Mouse (Mus musculus) brown adipose tissue, adult 24 weeks (tissue): ENCODE data around the gene Trp53i11. TPM values are rescaled to one million over a fixed set of nuclear protein-coding genes. Genes with fewer than 3 reads are reported as not detected.

ENCODE experiments used
- H3K27ac ChIP-seq: fragments of 200-500 bp; replicated peaks from 2 replicates; pipeline ENCODE4 v1.5.1; 2012; ENCODE audit warnings: low read depth, mild to moderate bottlenecking, low read length
- H3K4me1 ChIP-seq: fragments of 200-500 bp; 2 replicates; pipeline ENCODE4 v1.6.1; 2012; ENCODE audit warnings: low read length, mixed read lengths; ENCODE audit not compliant: control insufficient read depth, insufficient read depth, insufficient read length
- H3K4me3 ChIP-seq: fragments of 200-500 bp; 2 replicates; pipeline ENCODE4 v1.5.1; 2012; ENCODE audit warnings: low read depth, mild to moderate bottlenecking, low read length, moderate library complexity; ENCODE audit not compliant: insufficient read depth
- polyA plus RNA-seq: library from polyadenylated mRNA; stranded (reverse); fragments of >200 nt; gene quantifications from 2 replicates; pipeline ENCODE4 v1.2.4, GENCODE M21; 2012; ENCODE audit not compliant: missing spikeins, insufficient read depth, insufficient read length

Gene Trp53i11
- polyA plus RNA-seq, 1 experiment, result 7.6 TPM

- H3K4me1 ChIP-seq, result peaks cover 30% of the 10 kb centered on the region
- H3K27ac ChIP-seq, result peak overlapping the region; percentile 15
- H3K4me3 ChIP-seq, result no peak overlapping the region
These were observed 41.1 kb downstream of the Trp53i11 start for GRCm38 (mm10) chr2:93228480-93228824.

- Histone ChIP-seq H3K4me1 (peaks cover 28% of the 10 kb centered on the region), H3K4me3 (no peak overlapping the region), H3K27ac (no peak overlapping the region)
These were observed 44.8 kb downstream of the Trp53i11 start for GRCm38 (mm10) chr2:93232141-93232540.

DNA sequence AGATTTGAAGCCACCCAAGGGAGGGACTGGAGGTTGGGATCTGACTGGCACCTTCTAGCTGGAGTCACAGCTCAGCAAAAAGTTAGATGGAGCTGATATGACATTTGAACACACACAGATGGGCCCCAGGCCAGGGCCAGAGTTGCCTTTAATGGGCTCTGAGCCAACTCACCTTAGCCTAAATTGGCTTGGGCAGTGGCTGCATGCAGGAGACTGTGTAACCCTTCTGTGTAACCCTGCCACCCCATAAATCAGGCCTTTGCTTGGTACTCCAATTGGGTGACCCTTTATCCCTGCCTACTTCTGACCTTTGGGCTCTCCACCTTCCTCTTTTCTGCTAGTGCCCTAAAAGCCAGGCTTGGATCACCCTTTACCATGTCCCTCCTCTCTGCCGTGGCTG, 49.7 kb downstream of the Trp53i11 start:
- H3K27ac ChIP-seq, result peak overlapping the region; percentile 89

DNA sequence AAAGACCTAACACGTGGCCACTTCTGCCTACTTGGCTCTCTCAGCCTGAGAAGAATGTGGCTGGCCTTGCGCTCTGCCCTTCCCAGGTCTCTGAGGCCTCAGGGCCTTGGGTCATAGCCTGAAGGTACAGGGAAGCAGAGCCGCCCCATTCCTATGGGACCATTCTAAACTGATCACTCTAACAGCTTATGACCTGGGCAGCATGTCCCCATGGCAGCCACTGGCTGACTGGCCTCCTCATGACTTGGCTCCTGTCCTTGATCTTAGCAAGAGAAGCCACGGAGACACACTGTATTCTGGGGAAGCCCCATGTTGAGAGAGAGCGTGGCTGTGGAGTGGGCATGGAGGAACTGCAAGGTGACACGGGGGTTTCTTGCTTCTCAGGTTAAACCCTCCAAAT, 51.5 kb downstream of the Trp53i11 start:
- peak overlapping the region; percentile 65 for H3K27ac ChIP-seq
- no peak overlapping the region for H3K4me3 ChIP-seq
- peaks cover 24% of the 10 kb centered on the region for H3K4me1 ChIP-seq

More for the DNA sequence above, 49.7 kb downstream of the Trp53i11 start:
- Histone ChIP-seq H3K4me3 (no peak overlapping the region), H3K4me1 (peaks cover 26% of the 10 kb centered on the region)

GRCm38 (mm10) chr2:93242166-93242565, 54.8 kb downstream of the Trp53i11 start:
- Histone ChIP-seq H3K4me1 (peaks cover 21% of the 10 kb centered on the region), H3K27ac (no peak overlapping the region; the same call in 1 of the 2 replicates), H3K4me3 (no peak overlapping the region)

- Histone ChIP-seq H3K4me3 (no peak overlapping the region), H3K4me1 (peaks cover 11% of the 10 kb centered on the region), H3K27ac (no peak overlapping the region)
These were observed 56.2 kb downstream of the Trp53i11 start for GRCm38 (mm10) chr2:93243439-93244089.

DNA sequence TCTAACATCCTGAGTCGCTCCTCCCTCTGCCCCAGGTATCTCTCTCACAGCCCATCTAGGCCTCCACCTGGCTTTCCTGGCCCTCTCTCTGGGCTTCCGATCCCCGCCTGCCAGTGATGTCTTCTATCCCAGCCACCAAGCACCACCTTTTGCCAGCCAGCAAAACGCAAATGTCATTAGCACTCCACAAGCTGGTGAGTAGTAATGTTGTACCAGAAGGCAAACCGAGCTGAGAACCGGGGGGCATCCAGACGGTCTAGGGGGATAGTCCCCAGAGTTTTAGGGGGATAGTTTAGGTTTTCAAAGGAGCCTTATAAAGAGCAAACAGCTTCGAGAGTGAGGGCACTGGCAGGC, 56.7 kb downstream of the Trp53i11 start:
- Histone ChIP-seq H3K27ac (no peak overlapping the region), H3K4me1 (peaks cover 8% of the 10 kb centered on the region; the same call in 1 of the 2 replicates), H3K4me3 (no peak overlapping the region)

DNA sequence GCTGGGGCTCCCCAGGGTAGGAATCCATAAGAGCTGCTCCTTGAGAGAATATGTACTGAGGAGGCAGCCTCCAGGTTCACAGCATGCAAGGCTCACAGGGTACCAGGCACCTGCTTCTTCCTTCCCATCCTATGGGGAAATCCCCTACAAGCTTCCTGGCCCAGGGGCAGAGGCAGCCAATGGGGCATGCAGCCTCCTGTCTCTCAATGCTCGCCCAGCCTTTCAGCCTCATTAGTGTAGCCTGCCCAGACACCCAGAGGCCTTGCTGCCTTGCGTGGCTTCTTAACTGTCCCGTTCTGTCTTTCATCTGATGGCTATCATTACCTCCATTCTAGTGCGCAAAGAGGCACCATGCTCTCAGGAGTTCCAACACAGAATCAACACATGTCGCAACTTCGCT, 61.7 kb downstream of the Trp53i11 start:
- Histone ChIP-seq H3K27ac (no peak overlapping the region), H3K4me1 (peaks cover 5% of the 10 kb centered on the region), H3K4me3 (no peak overlapping the region)

DNA sequence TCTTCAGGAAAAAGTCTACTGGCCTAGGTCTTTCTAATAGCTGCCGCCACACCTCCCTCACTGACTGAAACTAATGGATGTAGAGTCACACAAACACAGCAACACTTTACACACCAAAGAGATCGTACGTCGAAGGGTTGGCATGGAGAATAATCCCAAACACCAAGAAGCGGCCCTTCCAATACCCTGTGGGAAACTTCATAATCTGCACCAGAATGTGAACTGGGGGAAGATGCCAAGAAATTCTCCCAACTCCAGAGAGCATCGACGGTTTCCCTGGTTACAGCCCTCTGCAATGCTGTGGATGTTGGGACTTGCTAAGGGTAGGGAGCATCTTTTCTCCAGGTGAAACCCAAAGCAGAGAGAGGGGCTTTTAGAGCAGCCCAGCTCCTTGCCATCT, 63.3 kb downstream of the Trp53i11 start:
- Histone ChIP-seq H3K4me3 (no peak overlapping the region), H3K27ac (no peak overlapping the region), H3K4me1 (peaks cover 11% of the 10 kb centered on the region)

Other genes starting within 250 kb of the Trp53i11 start
- gene Prdm11, start 141.4 kb upstream of the Trp53i11 start, polyA plus RNA-seq, result 1.3 and 1.4 TPM in 2 replicates
- gene Tspan18, start 147.0 kb downstream of the Trp53i11 start, polyA plus RNA-seq, result 136 and 163 TPM in 2 replicates